Mouse (Mus musculus) heart, postnatal 0 days (tissue): ENCODE results near the gene Dpp4. TPM values are rescaled to one million over a fixed set of nuclear protein-coding genes. Genes with fewer than 3 reads are reported as not detected.

ENCODE experiments used
- ATAC-seq: fragments of 200-750 bp; cut with Nextera tagmentation; 2 replicates; pipeline ENCODE4 v1.8.0; 2017; ENCODE audit warnings: low read depth, moderate number of reproducible peaks, moderate library complexity; ENCODE audit not compliant: insufficient read depth
- DNase-seq: peaks from one replicate; pipeline ENCODE4 v3.0.0-alpha.2; 2016; ENCODE audit warnings: low spot score
- H3K27ac ChIP-seq: fragments of 300-500 bp; sonication (generic); 2 replicates; pipeline ENCODE4 v1.5.1; 2014; ENCODE audit warnings: low read depth, mild to moderate bottlenecking
- H3K27me3 ChIP-seq: fragments of 300-500 bp; sonication (generic); 2 replicates; pipeline ENCODE4 v1.6.1; 2014; ENCODE audit warnings: low read length, mixed read lengths; ENCODE audit not compliant: control insufficient read depth, insufficient read depth
- H3K36me3 ChIP-seq: fragments of 300-500 bp; sonication (generic); replicated peaks from 2 replicates; pipeline ENCODE4 v1.6.1; 2014; ENCODE audit warnings: low read length, mixed read lengths; ENCODE audit not compliant: control insufficient read depth, insufficient read depth
- H3K4me1 ChIP-seq: fragments of 300-500 bp; sonication (generic); 2 replicates; pipeline ENCODE4 v1.6.1; 2014; ENCODE audit warnings: antibody characterized with exemption; ENCODE audit not compliant: control insufficient read depth, insufficient read depth
- H3K4me2 ChIP-seq: fragments of 300-500 bp; sonication (generic); 2 replicates; pipeline ENCODE4 v1.6.1; 2014; ENCODE audit warnings: low read depth, mild to moderate bottlenecking, low read length, moderate library complexity
- H3K4me3 ChIP-seq: fragments of 300-500 bp; sonication (generic); 2 replicates; pipeline ENCODE4 v1.5.1; 2014; ENCODE audit warnings: low read depth, low read length
- H3K9ac ChIP-seq: fragments of 300-500 bp; sonication (generic); replicated peaks from 2 replicates; pipeline ENCODE4 v1.6.1; 2014; ENCODE audit warnings: low read depth, low read length, mixed read lengths
- H3K9me3 ChIP-seq: fragments of 300-500 bp; sonication (generic); replicated peaks from 2 replicates; pipeline ENCODE4 v1.6.1; 2016; ENCODE audit warnings: low read length; ENCODE audit not compliant: control insufficient read depth
- CTCF ChIP-seq: IDR thresholded peaks from 2 replicates; pipeline ENCODE4 v1.5.1; 2016; ENCODE audit warnings: antibody characterized with exemption, control low read depth, low read depth
- EP300 ChIP-seq: IDR thresholded peaks from 2 replicates; pipeline ENCODE4 v1.6.1; 2016; ENCODE audit warnings: antibody characterized with exemption, low read depth
- WGBS: fragments of 180-500 bp; shearing (Covaris S2); extraction: QIAGEN DNeasy Blood & Tissue Kit; methylation state at CpG from one replicate; pipeline ENCODE4 v1.1.7; 2014; 5-methylcytosine and 5-hydroxymethylcytosine counted together
- polyA plus RNA-seq: library from polyadenylated mRNA; unstranded; fragments of >200 nt; fragmentation: Nextera tagmentation; extraction: Ambion mirVana; gene quantifications from 2 replicates; pipeline ENCODE4 v1.2.1, GENCODE M21; 2015
- total RNA-seq: library from RNA; depleted of rRNA; stranded (reverse); fragments of >200 nt; gene quantifications from 2 replicates; pipeline ENCODE4 v1.2.3, GENCODE M21; 2014; ENCODE audit warnings: low replicate concordance

The Dpp4 gene
- total and polyA plus RNA-seq, 2 experiments from 2014 or later, result 5.2 to 10.4 TPM

- no peak overlapping the region for H3K4me2 ChIP-seq
- no peak overlapping the region for H3K27ac ChIP-seq
- ATAC-seq (no peak), DNase-seq (no peak)
- no peaks in the 10 kb centered on the region for H3K9me3 ChIP-seq
- no peak overlapping the region for H3K4me3 ChIP-seq
- no peak for TF ChIP-seq EP300
- no peak for TF ChIP-seq CTCF
- H3K36me3 ChIP-seq, result no peaks in the 10 kb centered on the region
- no peaks in the 10 kb centered on the region for H3K27me3 ChIP-seq
- no peaks in the 10 kb centered on the region for H3K4me1 ChIP-seq
- WGBS, result 65% methylated on average over 4 of the region's 4 CpGs
- H3K9ac ChIP-seq, result no peak overlapping the region
These were observed 14.4 kb downstream of the Dpp4 start for GRCm38 (mm10) chr2:62397661-62398060.

GRCm38 (mm10) chr2:62396799-62397198, 15.2 kb downstream of the Dpp4 start:
- Histone ChIP-seq H3K36me3 (no peaks in the 10 kb centered on the region), H3K9ac (no peak overlapping the region), H3K4me3 (no peak overlapping the region), H3K27me3 (no peaks in the 10 kb centered on the region), H3K4me2 (no peak overlapping the region), H3K9me3 (no peaks in the 10 kb centered on the region), H3K27ac (no peak overlapping the region), H3K4me1 (no peaks in the 10 kb centered on the region)
- WGBS, result 48% methylated on average over 1 of the region's 1 CpGs
- no peak for DNase-seq
- TF ChIP-seq CTCF (no peak), EP300 (no peak)
- no peak for ATAC-seq

GRCm38 (mm10) chr2:62394800-62395199, 17.2 kb downstream of the Dpp4 start:
- Histone ChIP-seq H3K27ac (no peak overlapping the region), H3K4me3 (no peak overlapping the region), H3K9ac (no peak overlapping the region), H3K9me3 (no peaks in the 10 kb centered on the region), H3K36me3 (no peaks in the 10 kb centered on the region), H3K4me1 (no peaks in the 10 kb centered on the region), H3K4me2 (no peak overlapping the region), H3K27me3 (no peaks in the 10 kb centered on the region)
- TF ChIP-seq CTCF (no peak), EP300 (no peak)
- no peak for DNase-seq
- ATAC-seq, result no peak
- WGBS, result 76% methylated on average over 3 of the region's 3 CpGs

- H3K27ac ChIP-seq, result no peak overlapping the region
- 64% methylated on average over 3 of the region's 3 CpGs for WGBS
- TF ChIP-seq CTCF, result no peak
- no peak for TF ChIP-seq EP300
- H3K4me3 ChIP-seq, result no peak overlapping the region
- no peaks in the 10 kb centered on the region for H3K27me3 ChIP-seq
- no peak overlapping the region for H3K9ac ChIP-seq
- ATAC-seq, result no peak
- no peaks in the 10 kb centered on the region for H3K4me1 ChIP-seq
- no peak for DNase-seq
- no peak overlapping the region for H3K4me2 ChIP-seq
- no peaks in the 10 kb centered on the region for H3K36me3 ChIP-seq
- no peaks in the 10 kb centered on the region for H3K9me3 ChIP-seq
These were observed 19.9 kb downstream of the Dpp4 start for GRCm38 (mm10) chr2:62392098-62392497.

GRCm38 (mm10) chr2:62390961-62391461, 21.0 kb downstream of the Dpp4 start:
- H3K4me1 ChIP-seq, result no peaks in the 10 kb centered on the region
- no peaks in the 10 kb centered on the region for H3K27me3 ChIP-seq
- TF ChIP-seq CTCF (no peak), EP300 (no peak)
- no peaks in the 10 kb centered on the region for H3K36me3 ChIP-seq
- DNase-seq, result no peak
- H3K9ac ChIP-seq, result no peak overlapping the region
- ATAC-seq, result no peak
- H3K4me3 ChIP-seq, result no peak overlapping the region
- H3K4me2 ChIP-seq, result no peak overlapping the region
- no peak overlapping the region for H3K27ac ChIP-seq
- H3K9me3 ChIP-seq, result no peaks in the 10 kb centered on the region
- WGBS, result 70% methylated on average over 12 of the region's 12 CpGs

GRCm38 (mm10) chr2:62390305-62390704, 21.7 kb downstream of the Dpp4 start:
- TF ChIP-seq EP300 (no peak), CTCF (no peak)
- H3K27ac ChIP-seq, result no peak overlapping the region
- WGBS, result 53% methylated on average over 3 of the region's 3 CpGs

More at GRCm38 (mm10) chr2:62390305-62390704, 21.7 kb downstream of the Dpp4 start:
- ATAC-seq (no peak), DNase-seq (no peak)
- Histone ChIP-seq H3K9me3 (no peaks in the 10 kb centered on the region), H3K4me3 (no peak overlapping the region), H3K27me3 (no peaks in the 10 kb centered on the region), H3K9ac (no peak overlapping the region), H3K4me2 (no peak overlapping the region), H3K36me3 (no peaks in the 10 kb centered on the region), H3K4me1 (no peaks in the 10 kb centered on the region)
